In the genomic region with DNA sequence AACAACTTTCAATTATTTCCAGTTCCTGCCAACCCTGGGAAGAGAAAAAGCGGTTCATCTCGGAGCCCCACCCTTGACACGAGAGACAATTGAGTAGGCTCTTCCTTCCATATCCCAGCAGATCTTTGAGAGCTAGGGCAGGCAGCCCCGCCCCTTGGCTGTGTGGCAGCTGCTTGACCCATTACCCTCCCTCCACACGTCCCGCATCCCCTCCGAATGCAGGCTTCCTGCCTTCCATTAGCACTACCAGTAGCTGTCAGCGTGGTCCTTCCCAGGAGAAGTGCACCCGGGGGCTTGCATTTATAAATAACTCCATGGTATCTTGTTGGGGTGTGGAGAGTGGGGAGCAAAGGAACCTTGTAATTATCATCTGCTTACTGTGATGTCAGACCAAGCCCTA, we compare ENCODE assay signal across 8 mouse cellular contexts. TPM values are rescaled to one million over a fixed set of nuclear protein-coding genes. Genes with fewer than 3 reads are reported as not detected.
DNase-seq lines count a peak whose midpoint lies in the region; ATAC-seq lines count a peak whose summit lies in the region.

No protein-coding gene starts in this region.

- H3K4me1 ChIP-seq in embryonic facial prominence, embryonic 11.5 days (ENCODE audit: control insufficient read depth, insufficient read depth, low read length): peaks cover 3% of the 10 kb centered on the region; the same call in 1 of the 2 replicates

- WGBS in embryonic facial prominence, embryonic 11.5 days: 13% methylated on average over 9 of the region's 9 CpGs

- intact Hi-C loops in heart, postnatal 36 days (cut with DNase I): loop anchor here (5.0 kb wide), 1 partner anchor 57 kb away; no protein-coding TSS in a partner anchor

- H3K27ac ChIP-seq in embryonic facial prominence, embryonic 11.5 days (replicated peaks; ENCODE audit: low read depth, low read length): no peak overlapping the region

- H3K4me3 ChIP-seq in embryonic facial prominence, embryonic 11.5 days (ENCODE audit: low read depth, low read length): no peak overlapping the region

- no peaks in the 10 kb centered on the region for H3K27me3 ChIP-seq in embryonic facial prominence, embryonic 11.5 days (ENCODE audit: control insufficient read depth, insufficient read depth, low read length)

- no peak for ATAC-seq in embryonic facial prominence, embryonic 11.5 days (replicated peaks; ENCODE audit: insufficient number of reproducible peaks, low FRiP score, low TSS enrichment, low read depth)

- H3K9ac ChIP-seq in embryonic facial prominence, embryonic 11.5 days (replicated peaks; ENCODE audit: low read length): no peak overlapping the region

- no peaks in the 10 kb centered on the region for H3K9me3 ChIP-seq in embryonic facial prominence, embryonic 11.5 days (replicated peaks; ENCODE audit: control insufficient read depth, low read length)

- H3K4me2 ChIP-seq in embryonic facial prominence, embryonic 11.5 days (ENCODE audit: low read depth, low read length): no peak overlapping the region; the same call in 1 of the 2 replicates

- H3K36me3 ChIP-seq in embryonic facial prominence, embryonic 11.5 days (replicated peaks; ENCODE audit: control insufficient read depth, insufficient read depth, low read depth, low read length): no peaks in the 10 kb centered on the region

- peak; percentile 10 to 19 for DNase-seq in heart, adult 18-20 months
- no peak for DNase-seq in heart, postnatal 36 days
- peak; percentile 47 for DNase-seq in embryonic facial prominence, embryonic 11.5 days (ENCODE audit: low spot score)
- peak; percentile 42 for DNase-seq in kidney, adult 11 months
- DNase-seq in lung, postnatal 4 days: peak; percentile 55 to 82
- DNase-seq in urinary bladder, postnatal 4 days (ENCODE audit: low spot score in 2 of 2): no peak
- DNase-seq in frontal cortex, adult 2 months (ENCODE audit: extremely low spot score in 1 of 2, low spot score in 1 of 2): no peak
- no peak for DNase-seq in right cerebral cortex, postnatal 14 days

RNA-seq across cellular contexts. Expression of gene Pcbp3, which starts 2.3 kb away (rescaled TPM):
- 1 to 10 TPM; 2.3 to 2.7 TPM for total RNA-seq in heart, adult 18-20 months (2021)
- total RNA-seq in heart, postnatal 36 days (2021): 1 to 10 TPM; 2.4 to 4.9 TPM
- 23.8 and 27.8 TPM in 2 replicates for polyA plus RNA-seq in embryonic facial prominence, embryonic 11.5 days (2014; fragmentation: Nextera tagmentation; extraction: Ambion mirVana)
- 250 and 267 TPM in 2 replicates for polyA plus RNA-seq in frontal cortex, adult 2 months (2012; rRNA removed)

Comparison
In these comparisons a context has a peak if more than half of its experiments do, and no peak if none do; other contexts are left out.
1. DNase-seq: peak in heart, adult 18-20 months (2 of 2), embryonic facial prominence, embryonic 11.5 days (single experiment), kidney, adult 11 months (single experiment) and lung, postnatal 4 days (2 of 2); none in heart, postnatal 36 days (0 of 2), urinary bladder, postnatal 4 days (0 of 2), frontal cortex, adult 2 months (0 of 2) and right cerebral cortex, postnatal 14 days (single experiment).